Mouse (Mus musculus) adrenal gland, postnatal 4 days (tissue): ENCODE data around the gene H3f3b. TPM values are rescaled to one million over a fixed set of nuclear protein-coding genes. Genes with fewer than 3 reads are reported as not detected.

Source experiments
- DNase-seq, 2 experiments: peaks; one replicate each; pipeline ENCODE4 v3.0.0; 2021 to 2022; ENCODE audit warnings: low spot score in 2 of 2, mixed read lengths in 2 of 2
- total RNA-seq, 2 experiments: library from RNA; stranded (reverse); gene quantifications; 2 replicates each; pipeline ENCODE4 v1.2.3; 2021

Gene H3f3b
- total RNA-seq, 2 experiments from 2014 or later = 751 to 846 TPM

DNA sequence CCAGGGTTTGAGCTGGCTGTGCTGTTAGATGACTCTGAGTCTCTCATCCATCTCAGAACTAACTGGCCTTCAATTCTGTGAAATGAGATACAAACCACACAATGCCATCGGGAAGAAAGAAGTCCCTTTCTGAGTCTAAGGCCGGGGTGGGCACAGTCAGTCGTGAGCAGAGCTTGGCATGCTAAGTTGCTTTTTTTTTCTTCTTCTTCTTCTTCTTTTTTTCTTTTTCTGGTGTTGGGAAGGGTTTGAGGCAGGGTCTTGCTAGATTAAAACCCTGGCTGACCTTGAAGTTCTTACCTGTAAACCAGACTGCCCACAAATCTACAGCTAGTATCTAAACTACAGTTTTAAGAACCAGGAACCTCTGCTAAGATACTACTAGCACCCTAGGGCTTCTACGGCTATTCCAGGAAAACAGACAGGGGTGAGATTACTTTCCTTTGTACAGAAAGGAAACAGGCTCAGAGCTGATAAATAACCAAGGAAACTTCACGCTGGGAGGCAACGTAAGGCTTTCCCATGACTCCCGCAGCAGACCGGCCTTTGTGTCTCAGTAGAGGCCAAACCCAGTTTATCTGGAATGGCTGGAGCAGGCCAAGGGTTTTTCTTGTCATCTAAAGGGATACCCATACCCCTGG lies 23.5 kb downstream of the H3f3b start:
- DNase-seq = no peak

DNA sequence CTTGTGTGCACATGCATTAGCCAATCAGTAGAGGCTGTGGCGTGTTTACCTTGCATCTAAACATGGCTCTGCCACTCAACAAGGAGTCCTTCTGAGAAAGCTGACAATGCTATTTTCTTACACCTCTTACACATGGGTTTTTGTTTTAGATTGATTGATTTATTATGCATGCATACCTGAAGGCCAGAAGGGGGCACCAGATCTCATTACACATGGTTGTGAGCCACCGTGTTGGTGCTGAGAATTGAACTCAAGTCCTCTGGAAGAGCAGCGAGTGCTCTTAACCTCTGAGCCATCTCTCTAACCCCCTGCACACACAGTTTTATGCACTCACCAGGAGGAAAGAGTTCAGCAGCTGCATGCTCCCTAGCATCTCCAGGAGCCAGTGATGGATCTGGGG lies 24.9 kb downstream of the H3f3b start:
- no peak for DNase-seq

DNA sequence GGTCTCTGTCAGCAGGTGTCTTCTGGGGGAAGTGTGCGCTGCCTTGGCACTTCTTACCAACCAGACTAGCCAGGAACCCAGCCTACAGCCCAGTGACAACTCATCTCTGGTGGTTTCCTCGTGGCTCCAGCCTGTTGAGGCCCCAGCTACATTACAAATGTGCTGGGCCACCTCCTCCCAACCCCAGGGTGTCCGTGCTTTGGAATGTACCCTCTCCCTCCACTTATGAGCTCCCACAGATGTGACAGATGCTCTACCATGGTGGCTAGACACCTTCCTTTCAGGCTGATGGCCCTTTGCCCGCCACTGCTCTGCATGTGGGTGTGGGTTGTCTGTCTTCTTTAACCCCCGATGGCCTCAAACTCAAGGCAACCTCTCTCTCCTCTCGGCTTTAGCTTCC lies 26.0 kb downstream of the H3f3b start:
- no peak for DNase-seq

DNA sequence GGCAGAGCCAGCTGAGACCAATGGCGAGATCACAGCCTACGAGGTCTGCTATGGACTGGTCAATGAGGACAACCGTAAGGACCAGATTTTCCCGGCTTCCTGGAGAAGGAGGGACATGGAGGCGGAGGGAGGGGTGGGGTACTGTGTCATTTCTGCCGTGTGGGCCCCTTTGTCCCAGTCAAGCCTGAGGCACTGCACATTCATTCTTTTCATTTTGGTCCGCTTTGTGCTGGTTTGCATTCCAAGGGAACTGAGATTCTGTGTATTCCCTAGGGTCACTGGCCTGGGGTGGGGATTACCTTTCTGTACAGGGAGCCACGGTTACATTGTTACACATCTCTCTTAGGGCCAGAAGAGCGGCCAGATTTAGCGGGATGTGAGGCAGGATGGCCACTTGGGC lies 27.2 kb downstream of the H3f3b start:
- no peak for DNase-seq

DNA sequence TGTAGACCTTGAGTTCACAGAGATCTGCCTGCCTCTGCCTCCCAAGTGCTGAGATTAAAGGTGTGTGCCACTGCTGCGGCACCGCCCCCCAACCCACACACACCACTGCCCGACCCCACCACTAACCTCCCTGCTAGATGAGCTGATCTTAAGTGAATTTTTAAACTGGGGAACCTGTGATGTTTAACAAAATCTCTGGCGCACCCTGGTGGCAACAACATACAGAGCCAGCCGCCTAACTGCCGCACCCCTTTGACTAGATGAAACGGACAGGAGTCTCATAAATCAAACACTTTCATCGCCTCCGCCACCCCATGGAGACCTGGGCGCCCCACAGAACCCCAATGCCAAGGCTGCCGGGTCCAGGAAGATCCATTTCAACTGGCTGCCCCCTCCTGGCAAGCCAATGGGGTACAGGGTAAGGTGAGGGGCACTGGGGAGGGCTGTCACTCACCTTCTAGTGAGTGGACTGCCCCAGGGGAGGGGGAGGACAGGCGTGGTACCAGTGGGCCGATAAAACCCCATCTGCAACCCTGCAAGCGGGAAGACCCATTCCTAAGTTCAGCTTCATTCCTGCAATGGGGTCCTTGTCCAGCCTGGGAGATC lies 28.1 kb downstream of the H3f3b start:
- DNase-seq = peak in 1 of 2 experiments; percentile 62

DNA sequence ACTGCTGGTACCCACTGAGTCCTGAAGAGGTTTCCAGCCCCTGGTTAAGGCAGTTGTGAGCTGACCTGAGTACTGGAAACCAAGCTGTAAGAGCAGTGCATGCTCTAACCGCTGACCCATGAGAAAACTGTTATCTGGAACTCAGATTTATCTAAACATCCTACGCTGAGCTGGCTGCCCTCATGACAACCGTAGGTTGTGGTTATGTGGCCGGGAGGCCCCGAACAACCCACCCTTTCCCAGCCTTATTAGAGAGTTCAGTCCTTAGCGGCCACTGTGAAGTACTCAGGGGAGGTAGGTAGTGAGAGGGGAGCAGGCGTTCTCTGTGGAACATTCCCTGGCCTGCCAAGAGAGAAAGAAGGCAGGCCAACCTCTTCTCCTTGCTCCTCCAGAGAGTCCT lies 28.7 kb downstream of the H3f3b start:
- no peak for DNase-seq

DNA sequence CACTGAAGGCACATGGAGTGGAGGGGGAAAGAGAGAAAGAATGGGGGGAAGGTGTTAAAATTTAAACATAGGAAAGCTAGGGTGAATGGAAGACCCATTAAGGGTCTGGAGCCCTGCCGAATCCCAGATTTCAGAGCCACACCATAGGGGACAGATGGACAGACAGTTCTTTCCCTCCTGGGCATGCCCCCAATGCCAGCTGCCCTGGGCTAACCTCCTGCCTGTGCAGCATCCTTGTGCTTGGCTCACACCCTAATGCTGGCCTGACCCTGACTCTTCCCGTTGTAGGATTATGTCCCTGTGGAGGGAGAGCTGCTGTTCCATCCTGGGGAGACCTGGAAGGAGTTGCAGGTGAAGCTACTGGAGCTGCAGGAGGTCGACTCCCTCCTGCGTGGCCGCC lies 30.1 kb downstream of the H3f3b start:
- DNase-seq = no peak

DNA sequence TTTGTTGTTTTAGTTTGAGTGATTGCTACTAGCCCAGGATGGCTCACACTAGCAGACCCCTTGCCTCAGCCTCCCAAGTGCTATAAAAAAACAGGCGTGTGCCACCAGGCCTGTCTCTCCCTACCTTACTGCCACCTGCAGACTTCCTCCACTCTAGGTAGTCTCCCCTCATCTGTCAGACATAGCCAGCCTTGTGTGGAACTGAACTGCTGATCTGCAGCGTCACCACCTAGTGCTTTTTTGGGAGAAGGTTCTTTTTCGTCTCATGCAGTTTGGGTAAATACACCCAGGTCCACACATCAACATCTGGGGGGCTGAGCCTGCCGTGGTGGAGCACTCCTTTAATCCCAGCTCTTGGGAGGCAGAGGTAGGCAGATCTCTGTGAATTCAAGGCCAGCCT lies 30.7 kb downstream of the H3f3b start:
- no peak for DNase-seq

DNA sequence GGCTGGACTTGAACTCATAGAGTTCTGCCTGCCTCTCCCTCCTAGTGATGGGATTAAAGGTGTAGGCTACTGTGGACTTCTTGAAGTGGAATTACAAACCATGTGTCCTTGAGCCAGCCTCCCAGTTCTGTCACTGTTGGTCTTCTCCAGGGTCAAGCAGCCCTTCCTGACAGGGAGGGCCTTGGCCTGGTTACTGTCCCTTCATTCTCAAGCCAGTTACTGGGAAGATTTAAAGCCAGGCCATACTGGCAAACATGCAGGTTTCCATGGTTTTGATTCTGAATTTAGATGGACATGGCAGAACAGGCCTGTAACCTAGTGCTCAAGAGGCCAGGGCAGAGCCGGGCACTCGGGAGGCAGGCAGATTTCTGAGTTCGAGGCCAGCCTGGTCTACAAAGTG lies 32.5 kb downstream of the H3f3b start:
- no peak for DNase-seq

DNA sequence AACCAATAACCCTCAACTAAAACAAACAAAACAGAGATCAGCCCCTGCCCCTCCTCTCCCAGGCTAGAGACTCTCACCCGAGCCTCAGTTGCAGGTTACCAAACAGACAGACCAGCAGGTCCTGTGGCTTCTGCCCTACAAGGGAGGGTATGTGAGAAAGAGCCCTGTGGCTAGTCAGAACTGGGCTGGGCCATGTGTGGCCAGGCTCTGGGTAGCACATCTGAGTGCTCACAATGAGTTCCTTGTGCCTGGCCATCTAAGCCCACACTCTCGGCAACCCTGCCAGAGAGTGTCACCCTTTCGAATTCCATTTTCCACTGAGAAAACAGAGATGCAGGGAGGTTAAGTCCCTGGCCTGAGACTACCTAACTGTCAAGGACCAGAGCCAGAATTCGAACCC lies 35.7 kb downstream of the H3f3b start:
- no peak for DNase-seq

DNA sequence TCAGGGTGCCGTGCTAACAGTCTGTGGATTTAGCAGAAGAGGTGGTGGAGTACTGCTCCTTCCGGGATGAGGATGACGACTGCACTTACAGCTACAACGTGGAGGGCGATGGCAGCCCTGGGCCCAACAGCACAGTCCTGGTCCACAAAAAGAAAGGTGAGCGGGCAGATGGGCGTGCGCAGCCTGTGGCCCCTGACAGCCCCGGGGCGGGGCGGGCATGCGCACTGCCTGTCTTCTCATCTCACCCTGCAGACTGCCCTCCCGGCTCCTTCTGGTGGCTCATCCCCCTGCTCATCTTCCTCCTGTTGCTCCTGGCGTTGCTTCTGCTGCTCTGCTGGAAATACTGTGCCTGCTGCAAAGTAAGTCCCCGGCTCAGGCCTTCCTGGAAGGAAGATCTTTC lies 38.1 kb downstream of the H3f3b start:
- no peak for DNase-seq

DNA sequence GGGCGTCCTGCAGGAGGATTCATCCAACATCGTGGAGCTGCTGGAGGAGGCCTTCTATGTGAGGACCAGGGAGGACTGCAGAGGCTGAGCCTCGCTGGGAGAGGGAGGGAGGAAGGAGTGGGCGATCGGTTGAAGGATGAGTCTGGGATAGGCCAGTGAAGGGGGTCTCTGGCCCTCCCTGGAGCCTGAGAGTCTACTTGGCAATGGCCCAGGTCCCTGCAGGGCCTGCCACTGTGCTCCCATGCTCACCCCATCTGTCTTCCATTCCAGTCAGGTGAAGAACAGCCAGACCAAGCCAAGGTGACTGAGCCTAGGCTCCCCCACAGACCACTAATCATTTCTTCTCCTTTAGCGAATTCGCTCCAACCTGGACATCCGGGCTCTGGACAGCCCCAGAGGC lies 44.5 kb downstream of the H3f3b start:
- DNase-seq = no peak

DNA sequence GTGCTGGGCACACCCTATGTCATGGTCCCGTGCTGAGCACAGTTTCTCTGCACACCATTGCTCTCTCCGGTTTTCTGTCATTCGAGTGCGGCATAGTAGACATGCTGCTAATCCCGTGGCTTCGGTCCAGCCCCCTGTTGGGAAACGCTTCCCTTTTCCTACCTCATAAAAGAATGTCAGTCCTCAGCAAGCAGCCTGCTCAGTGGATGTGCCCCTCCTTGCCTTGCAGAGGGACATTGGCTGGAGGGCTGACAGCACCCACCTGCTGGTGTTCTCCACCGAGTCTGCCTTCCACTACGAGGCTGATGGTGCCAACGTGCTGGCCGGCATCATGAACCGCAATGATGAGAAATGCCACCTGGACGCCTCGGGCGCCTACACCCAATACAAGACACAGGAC lies 45.3 kb downstream of the H3f3b start:
- no peak for DNase-seq

DNA sequence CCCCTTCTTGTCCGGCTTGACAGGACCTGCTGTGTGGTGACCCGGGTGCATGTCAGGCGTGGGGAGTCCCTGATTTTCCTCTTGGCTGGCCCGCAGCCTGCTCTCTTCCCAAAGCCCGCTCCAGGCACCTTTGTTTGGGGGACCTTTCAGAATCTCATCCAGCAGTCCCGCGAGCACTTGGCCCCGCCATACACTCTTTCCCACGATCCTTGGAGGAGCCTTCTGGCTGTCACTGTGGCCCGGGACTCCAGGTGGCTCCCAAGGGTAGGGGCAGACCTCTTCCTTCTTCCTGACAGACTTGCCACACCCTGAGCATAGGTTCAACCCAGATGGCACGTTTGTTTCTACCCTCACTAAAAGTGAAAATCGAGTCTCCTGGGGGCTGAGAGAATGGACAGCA lies 52.2 kb downstream of the H3f3b start:
- DNase-seq = no peak

DNA sequence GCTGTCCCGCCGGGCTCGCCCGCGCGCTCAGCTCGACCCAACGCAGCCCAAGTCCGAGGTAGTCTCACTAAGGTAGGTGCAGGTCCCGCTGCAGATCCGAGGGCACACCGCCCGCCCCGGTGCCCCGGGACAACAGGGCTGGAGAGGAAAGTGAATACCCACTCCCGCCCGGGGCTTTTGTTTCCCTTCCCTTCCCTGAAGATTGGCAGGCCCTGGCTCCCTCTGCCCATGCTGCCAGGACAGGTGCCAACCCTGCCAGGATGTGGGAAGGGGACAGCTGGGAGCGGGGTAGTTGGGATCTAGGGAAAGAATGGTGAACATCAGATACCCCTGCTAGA lies 52.7 kb downstream of the H3f3b start:
- DNase-seq = no peak

DNA sequence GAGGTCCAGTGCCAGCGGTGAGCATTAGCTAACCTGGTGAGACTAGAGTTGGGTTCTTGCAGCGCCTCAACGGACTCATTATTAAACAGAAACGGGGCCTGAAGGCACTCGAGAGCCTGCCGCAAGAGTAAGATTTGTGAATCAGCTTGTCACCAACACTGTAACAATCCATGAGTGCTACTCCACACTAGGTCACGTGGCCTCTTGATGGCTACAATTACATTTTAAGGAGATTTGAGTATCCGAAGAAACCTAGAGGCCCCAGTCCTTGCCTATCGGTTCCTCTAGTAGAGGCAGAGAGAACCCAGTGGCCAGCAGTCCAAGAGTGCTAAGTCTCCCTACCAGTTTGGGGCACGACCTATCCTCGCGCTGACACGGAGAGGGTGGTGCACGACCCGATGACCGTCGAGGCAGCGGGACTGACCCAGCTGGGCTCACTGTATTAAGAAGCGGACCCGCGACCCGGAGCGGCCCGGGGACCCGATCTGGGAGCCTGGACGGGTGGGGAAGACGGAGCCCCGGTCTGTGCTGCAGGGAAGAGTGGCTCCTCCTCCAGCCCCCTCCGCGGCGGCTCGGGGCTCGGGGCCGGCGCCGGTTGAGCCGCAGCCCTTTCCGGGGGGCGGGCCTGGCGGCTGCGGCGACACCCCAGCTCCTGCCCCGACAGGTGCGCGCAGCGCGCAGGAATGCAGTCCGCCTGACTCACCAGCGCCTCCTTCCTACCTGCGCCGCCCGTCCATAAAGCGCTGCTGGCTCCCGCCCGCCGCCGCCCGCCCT lies 53.3 kb downstream of the H3f3b start, which contains the start of gene Itgb4:
Itgb4 (plus strand) TSS at position 401 of the 774 bp plus-strand sequence.
- DNase-seq = no peak

Other genes starting within 250 kb of the H3f3b start
- 10 to 100 TPM; 59.9 to 61.1 TPM for gene Caskin2, start 214.3 kb downstream of the H3f3b start, total RNA-seq
- 10 to 100 TPM; 25.4 to 26.3 TPM for gene Tsen54, start 213.2 kb downstream of the H3f3b start, total RNA-seq
- 10 to 100 TPM; 15.8 to 25.6 TPM for gene Llgl2, start 203.9 kb downstream of the H3f3b start, total RNA-seq
- gene Myo15b, start 169.6 kb downstream of the H3f3b start, total RNA-seq = 1 to 10 TPM; 1.1 to 6.8 TPM
- gene Smim5, start 128.0 kb downstream of the H3f3b start, total RNA-seq = 1 to 10 TPM; 2.1 to 2.3 TPM
- 1 to 10 TPM in 1 of 2 experiments, not detected in 1; 1.8 TPM for gene Smim6, start 115.9 kb downstream of the H3f3b start, total RNA-seq
- gene Sap30bp, start 94.7 kb downstream of the H3f3b start, total RNA-seq = 10 to 100 TPM; 44.9 to 51.5 TPM
- 10 to 100 TPM; 28.6 to 28.8 TPM for gene Recql5, start 94.5 kb downstream of the H3f3b start, total RNA-seq
- gene Itgb4, start 53.3 kb downstream of the H3f3b start, total RNA-seq = 1 to 10 TPM; 5.0 to 8.7 TPM
- 10 to 100 TPM; 70.2 to 88.6 TPM for gene Galk1, start 15.2 kb downstream of the H3f3b start, total RNA-seq
- 10 to 100 TPM; 41.3 to 45.5 TPM for gene Unk, start 2.4 kb upstream of the H3f3b start, total RNA-seq
- 1 to 10 TPM; 1.1 to 2.4 TPM for gene Unc13d, start 50.0 kb upstream of the H3f3b start, total RNA-seq
- 100 to 1,000 TPM; 126 to 136 TPM for gene Wbp2, start 59.0 kb upstream of the H3f3b start, total RNA-seq
- gene Trim47, start 99.2 kb upstream of the H3f3b start, total RNA-seq = 10 to 100 TPM; 21.3 to 23.9 TPM
- 1 to 10 TPM; 8.2 to 8.5 TPM for gene Trim65, start 103.2 kb upstream of the H3f3b start, total RNA-seq
- 10 to 100 TPM; 75.4 to 81.6 TPM for gene Mrpl38, start 110.9 kb upstream of the H3f3b start, total RNA-seq
- 10 to 100 TPM; 57.7 to 63.5 TPM for gene Fbf1, start 140.2 kb upstream of the H3f3b start, total RNA-seq
- gene Ten1, start 170.9 kb upstream of the H3f3b start, total RNA-seq = 10 to 100 TPM; 31.6 to 32.9 TPM
- 100 to 1,000 TPM; 100 to 111 TPM for gene Acox1, start 171.1 kb upstream of the H3f3b start, total RNA-seq
- 1 to 10 TPM; 2.2 to 4.3 TPM for gene Evpl, start 210.1 kb upstream of the H3f3b start, total RNA-seq
- 10 to 100 TPM; 79.7 to 81.2 TPM for gene Srp68, start 246.3 kb upstream of the H3f3b start, total RNA-seq